Mouse (Mus musculus) adrenal gland, postnatal 36 days (tissue): ENCODE results near the gene Pilrb2. TPM values are rescaled to one million over a fixed set of nuclear protein-coding genes. Genes with fewer than 3 reads are reported as not detected.
"Not testable (repeated sequence)": the region's sequence is repeated elsewhere in the genome, so short reads cannot be mapped to it uniquely, and the experiment has no call there.

Experiments
- DNase-seq, 2 experiments: peaks; one replicate each; pipeline ENCODE4 v3.0.0; 2021; ENCODE audit warnings: mixed read lengths in 1 of 2
- long read RNA-seq, 2 experiments: library from polyadenylated mRNA; stranded (forward); transcript quantifications; one replicate each; pipeline ENCODE4 v2.0.0; 2021; ENCODE audit warnings: borderline sequencing depth in 2 of 2
- total RNA-seq, 2 experiments: library from RNA; stranded (reverse); gene quantifications; 2 replicates each; pipeline ENCODE4 v1.2.3; 2021

The Pilrb2 gene
- 1 to 10 TPM in 1 of 2 experiments, under 1 TPM in 1; 0.76 to 1.4 TPM for total RNA-seq
- long read RNA-seq, experiment 1, partial matches to known transcripts: 0 of 2 reads
- long read RNA-seq, experiment 1, other reads (novel, unspliced or antisense): 1 of 2 reads
- long read RNA-seq, experiment 2, partial matches to known transcripts: 0 of 2 reads
- long read RNA-seq, experiment 2, other reads (novel, unspliced or antisense): 0 of 2 reads

DNA sequence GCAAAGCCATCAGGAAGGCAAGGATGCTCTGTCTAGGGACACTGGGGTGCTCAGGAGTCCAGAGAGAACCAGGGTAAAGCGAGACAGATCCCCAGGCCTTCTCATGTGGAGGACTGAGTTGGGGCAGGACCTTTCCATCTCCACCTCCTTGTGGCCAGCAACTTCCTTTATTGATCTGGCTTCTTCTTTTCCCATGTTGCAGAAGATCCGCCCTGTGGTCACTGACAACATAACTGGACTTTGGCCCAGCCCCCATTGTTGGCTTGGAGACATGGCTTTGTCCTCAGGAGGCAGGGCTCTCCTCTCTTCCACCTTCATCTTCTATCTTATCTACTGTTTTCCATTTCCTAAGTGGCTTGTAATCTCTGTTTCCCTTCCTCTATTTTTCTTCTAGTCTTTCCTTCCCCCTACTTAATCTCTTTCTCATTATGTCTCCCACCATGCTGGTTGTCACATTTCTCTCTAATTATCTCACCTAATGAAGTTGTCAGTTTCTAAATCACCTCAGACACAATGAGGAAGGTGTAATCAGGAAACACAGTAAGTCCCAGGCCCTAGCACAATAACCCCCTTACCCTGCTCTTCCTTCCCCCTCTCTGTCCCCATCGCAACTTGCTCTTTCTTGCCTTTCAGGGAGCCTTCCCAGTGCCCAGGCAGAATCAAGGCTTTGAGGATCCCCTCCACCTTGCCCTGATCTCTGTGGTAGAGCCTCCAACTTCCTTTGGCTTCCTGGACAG lies at the start of gene Pilrb2:
Gene Pilrb2 (minus strand): TSS at position 172 of the 737 bp plus-strand sequence.
- not testable (repeated sequence) for DNase-seq

DNA sequence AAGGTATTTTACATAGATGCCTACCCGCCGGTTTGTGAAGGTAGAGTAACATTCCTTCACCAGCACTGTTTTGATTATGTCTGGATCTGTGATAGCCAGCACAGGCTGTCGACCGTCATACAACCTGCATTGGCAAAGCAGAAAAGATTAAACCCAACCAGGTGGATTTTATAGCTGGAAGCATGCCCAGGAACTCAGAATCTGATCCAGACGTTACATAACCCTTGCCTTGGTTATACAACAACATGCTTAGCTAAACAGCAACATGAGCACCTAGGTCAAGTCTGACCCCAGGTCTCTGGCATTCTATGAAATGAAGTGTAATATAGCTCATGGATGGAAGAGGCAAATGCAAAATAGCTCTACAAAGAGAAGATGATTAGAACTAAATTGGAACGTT lies 43.9 kb upstream of the Pilrb2 start:
- no peak for DNase-seq

DNA sequence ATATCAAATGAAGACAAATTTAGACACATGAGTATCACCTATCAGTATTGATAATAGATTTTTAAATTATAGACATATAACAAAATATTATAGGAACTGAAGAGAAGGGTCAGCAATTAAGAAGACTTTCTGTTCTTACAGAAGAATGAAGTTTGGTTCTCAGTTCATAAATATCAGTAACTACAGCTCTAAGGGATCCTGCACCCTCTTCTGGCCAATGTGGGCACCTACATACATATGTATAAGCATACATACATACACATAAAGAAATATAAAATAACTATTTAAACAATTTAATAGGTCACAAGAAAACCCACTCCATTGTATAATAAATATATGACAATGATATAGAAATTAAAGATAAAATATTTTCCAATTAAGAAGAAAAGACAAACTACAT lies 42.9 kb upstream of the Pilrb2 start:
- DNase-seq: no peak

DNA sequence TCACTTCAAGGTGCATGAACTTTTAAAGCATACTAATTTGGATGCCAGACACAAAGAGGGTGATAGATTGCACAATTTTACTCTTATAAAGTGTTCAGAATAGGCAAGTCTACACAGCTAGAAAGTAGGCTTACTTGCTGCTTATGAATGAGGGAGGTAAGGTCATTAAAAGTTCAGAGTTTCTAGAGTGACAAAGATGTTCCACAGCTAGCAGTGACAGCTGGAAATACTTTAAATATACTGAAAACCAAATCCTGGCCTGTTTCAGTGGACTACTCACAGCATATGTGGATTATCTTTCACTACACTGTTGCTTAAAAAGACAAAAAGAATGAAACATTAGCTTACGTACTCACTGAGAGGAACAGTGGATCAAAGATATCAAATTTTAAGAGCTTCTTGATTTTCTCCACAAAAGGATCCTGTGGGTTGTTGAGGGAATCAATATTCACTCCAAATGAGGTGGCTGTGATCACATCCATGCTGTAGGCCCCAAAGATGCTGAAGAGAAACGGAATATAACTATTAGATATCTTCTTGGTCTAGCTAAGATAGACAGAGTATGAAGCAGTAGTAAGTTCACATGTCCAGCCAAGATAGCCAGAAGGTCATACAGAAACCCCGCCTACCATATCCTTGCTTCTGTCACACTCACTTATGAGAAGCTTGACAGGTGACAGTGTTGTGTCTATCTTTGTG lies 38.1 kb upstream of the Pilrb2 start:
- DNase-seq: no peak

DNA sequence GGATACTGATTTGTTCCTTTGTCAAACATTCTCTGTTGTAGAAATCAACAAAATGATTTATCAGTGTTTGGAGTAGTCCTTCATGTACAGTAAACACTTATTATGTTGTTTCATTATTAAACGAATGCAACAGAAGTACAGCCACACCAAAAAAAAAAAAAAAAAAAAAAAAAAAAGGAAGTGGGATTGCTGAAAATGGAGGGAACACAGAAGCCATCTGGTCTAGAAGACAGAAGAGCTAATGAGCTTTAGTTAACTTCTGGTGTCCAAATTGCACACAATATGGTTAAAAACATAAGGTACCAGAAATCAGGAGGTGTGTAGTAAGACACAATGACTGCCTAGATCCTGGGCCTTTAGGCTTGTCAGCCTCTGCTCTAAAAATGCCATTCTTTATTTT lies 26.2 kb upstream of the Pilrb2 start:
- DNase-seq: no peak

DNA sequence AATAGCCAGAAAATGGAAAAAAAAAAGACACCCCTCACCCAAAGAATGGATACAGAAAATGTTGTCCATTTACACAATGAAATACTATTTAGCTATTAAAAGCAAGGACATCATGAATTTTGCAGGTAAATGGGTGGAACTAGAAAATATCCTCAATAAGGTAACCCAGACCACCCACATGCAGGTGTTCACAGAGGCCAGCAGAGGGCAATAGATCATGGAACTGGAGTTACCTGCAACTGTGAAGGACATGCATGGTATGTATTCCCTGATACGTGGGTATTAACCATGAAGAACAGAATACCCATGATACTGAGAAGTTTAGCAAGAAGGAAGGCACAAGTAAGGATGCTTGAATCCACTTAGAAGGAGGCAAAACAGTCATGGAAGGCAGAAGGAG lies 21.3 kb upstream of the Pilrb2 start:
- DNase-seq: no peak

DNA sequence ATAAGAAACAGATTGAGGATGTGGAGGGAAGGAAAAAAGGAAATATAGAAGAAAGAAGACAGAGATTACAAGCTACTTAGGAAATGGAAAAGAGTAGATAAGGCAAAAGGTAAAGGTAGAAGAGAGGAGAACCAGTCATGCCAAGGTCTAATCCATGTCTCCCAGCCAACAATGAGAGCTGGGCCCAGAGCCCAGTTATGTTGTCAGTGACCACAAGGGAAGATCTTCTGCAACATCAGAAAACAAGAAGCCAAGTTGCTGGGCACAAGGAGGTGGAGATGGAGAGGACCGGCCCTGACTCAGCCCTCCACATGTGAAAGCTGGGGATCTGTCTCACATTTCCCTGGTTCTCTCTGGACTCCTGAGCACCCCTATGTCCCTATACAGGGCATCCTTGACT lies 16.1 kb upstream of the Pilrb2 start:
- peak in 1 of 2 experiments; percentile 15 for DNase-seq

DNA sequence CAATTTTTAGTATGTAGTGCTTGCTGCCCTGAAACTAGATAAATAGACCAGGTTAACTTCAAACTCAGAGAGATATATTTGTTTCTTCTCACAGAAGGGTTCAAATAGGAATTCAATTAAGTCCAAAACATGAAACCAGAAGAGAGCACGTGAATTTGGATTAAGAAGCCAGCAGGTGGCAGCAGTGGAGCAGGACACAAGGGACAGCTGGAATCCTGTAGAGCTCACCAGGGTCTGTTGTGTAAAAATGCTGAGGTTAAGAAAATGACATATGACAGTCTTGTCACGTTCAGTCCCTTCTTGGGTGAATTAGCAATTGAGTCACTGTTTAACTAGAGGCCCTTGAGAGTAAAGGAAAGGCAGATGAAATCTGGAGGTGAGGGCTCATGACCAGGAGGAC lies 14.3 kb upstream of the Pilrb2 start:
- peak; percentile 52 to 75 for DNase-seq

DNA sequence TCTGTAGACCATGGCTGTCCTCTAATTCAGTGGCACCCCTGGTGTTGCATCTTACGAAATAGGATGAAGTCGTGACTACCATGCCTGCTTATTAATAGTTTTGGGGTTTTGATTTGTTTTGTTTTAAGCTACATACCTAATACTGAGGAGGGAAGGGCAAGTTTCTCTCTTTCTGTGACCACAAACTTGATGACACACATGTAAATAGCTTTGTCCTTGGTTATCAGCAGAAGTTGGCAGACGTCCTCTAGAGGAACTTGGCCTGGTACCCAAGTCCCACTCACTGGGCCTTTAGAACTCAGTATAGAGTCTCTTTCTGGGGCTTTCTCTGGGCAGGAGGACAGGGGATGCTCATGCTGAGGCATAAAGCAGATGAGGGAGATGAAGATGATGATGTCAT lies 11.7 kb upstream of the Pilrb2 start:
- peak; percentile 32 to 33 for DNase-seq

DNA sequence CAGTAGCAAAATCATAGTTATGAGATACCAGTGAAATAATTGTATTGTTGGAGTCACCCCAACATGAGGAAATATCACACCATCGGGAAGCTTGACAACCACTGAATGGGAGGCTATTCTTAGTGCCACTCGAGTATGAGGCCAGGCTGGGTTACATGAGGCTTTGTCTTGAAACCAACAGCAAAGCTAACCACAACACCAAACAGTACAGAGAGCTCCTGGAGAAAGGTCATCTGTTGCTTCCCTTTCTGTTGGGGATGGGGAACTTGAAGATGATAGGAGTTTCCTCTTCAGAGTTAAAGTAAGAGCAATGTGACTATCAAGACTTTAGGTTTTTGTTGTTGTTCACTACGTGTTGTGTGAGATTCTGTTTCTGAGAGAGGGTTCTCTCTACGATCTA lies 11.3 kb upstream of the Pilrb2 start:
- no peak for DNase-seq

DNA sequence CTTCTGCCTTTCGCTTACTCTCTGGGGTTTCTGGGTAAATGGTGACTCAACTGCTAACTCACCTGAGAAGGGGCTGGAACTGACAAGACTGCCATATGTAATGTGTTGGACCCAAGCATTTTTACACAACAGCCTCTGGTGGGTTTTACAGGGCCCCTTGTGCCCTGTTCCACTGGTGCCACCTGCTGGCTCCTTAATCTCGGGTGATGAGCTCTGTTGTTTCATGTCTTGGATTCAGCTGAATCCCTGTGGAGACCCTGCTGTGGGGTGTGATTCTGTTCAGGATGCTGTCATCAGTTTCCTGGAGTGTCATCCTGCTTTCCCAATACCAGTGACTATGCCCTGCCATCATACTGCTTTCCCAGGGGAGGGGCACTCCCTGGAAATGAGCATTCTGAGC lies 6.2 kb upstream of the Pilrb2 start:
- peak; percentile 49 to 66 for DNase-seq

DNA sequence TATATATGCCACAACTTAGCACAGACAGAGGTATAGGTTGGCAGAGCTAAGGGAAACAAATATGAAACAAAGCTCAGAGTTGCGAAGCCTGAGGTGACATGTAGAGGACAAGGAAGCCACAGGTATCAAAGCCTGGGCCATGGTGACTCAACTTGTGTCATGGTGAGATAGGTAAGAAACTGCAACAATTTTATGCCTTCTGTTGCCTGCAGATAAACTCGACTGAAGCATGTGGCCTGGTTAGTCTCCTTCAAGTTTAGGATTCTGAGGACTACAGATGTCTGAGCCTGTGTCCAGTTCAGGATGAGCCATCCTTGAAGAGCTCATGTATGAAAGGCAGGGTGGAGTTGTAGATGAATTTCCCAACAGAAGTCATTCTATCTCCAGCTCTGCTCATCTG lies 3.4 kb upstream of the Pilrb2 start:
- DNase-seq: no peak

DNA sequence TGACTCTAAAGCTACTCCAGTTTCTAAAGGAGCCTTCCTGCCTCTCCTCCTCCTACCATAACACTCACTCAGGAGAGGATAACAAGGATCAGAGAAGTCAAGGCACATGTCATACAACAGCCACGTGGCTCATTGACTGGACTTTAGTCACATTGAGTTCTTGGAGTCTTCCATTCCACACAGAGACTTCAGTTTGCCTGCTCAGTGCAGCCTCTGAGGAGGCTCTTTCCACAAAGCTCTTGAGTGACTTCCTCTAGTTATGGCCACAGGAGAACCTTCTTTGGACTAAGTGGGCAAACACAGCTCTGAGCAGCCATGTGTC lies 727 bp upstream of the Pilrb2 start:
- DNase-seq: not testable (repeated sequence)

DNA sequence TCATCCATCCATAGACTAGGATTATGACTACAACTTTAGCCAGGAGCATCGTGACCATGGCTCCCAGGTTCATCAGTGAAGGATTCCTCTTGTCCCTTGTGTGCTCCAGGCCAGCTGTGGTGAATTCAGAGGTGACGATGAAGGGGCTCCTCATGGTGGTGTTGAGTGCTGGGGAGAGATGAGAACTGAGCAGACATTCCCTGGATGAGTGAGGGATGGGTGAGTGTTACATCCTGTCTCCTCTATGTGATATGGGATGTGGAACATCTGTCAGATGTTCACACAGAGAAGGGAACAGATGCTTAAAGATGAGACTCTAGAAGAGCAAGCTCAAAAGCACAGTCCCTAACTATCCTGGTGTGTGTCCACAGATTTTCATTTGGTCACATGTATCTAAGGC lies 3.0 kb downstream of the Pilrb2 start:
- not testable (repeated sequence) for DNase-seq

DNA sequence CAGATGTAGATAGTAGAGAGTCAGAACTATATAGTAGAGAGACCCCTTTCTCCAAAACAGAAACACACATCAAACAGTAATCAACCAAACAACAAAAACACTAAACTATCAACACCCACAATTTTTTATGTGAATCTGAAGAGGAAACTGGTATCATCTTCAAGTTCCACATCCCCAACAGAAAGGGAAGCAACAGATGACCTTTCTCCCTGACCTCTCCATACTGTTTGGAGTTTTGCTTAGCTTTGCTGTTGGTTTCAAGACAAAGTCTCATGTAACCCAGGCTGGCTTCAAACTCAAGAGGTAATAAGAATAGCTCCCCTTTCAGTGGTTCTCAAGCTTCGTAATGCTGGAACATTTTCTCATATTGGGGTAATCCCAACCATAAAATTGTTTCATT lies 7.6 kb downstream of the Pilrb2 start:
- DNase-seq: not testable (repeated sequence)

DNA sequence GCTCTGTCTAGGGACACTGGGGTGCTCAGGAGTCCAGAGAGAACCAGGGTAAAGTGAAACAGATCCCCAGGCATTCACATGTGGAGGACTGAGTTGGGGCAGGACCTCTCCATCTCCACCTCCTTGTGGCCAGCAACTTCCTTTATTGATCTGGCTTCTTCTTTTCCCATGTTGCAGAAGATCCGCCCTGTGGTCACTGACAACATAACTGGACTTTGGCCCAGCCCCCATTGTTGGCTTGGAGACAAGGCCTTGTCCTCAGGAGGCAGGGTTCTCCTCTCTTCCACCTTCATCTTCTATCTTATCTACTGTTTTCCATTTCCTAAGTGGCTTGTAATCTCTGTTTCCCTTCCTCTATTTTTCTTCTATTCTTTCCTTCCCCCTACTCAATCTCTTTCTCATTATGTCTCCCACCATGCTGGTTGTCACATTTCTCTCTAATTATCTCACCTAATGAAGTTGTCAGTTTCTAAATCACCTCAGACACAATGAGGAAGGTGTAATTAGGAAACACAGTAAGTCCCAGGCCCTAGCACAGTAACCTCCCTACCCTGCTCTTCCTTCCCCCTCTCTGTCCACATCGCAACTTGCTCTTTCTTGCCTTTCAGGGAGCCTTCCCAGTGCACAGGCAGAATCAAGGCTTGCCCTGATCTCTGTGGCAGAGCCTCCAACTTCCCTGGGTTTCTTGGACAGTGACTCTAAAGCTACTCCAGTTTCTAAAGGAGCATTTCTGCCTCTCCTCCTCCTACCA lies 13.5 kb downstream of the Pilrb2 start, which contains the start of gene Pilrb1:
Gene Pilrb1 (minus strand): TSS at position 147 of the 751 bp plus-strand sequence.
- DNase-seq: peak; percentile 16 to 30

DNA sequence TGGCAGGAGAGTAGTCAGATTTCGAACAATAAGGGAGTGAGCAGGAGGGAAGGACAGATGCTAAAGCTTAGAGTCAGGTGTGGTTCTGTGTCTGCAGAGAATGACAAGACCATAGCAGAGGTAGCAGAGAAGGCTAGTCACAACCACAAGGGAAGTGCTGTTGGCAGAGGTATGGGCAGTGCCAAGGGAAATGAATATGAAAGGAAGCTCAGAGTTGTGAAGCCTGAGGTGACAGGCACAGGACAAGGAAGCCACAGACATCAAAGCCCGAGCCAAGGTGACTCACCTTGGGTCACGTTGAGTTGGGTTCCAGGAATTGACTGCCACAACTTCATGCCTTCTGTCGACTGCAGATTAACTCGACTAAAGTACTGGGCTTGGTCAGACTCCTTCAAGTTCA lies 14.7 kb downstream of the Pilrb2 start:
- not testable (repeated sequence) for DNase-seq

DNA sequence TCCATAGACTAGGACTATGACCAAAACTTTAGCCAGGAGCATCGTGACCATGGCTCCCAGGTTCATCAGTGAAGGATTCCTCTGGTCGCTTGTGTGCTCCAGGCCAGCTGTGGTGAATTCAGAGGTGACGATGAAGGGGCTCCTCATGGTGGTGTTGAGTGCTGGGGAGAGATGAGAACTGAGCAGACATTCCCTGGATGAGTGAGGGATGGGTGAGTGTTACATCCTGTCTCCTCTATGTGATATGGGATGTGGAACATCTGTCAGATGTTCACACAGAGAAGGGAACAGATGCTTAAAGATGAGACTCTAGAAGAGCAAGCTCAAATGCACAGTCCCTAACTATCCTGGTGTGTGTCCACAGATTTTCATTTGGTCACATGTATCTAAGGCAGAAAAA lies 16.7 kb downstream of the Pilrb2 start:
- DNase-seq: not testable (repeated sequence)

DNA sequence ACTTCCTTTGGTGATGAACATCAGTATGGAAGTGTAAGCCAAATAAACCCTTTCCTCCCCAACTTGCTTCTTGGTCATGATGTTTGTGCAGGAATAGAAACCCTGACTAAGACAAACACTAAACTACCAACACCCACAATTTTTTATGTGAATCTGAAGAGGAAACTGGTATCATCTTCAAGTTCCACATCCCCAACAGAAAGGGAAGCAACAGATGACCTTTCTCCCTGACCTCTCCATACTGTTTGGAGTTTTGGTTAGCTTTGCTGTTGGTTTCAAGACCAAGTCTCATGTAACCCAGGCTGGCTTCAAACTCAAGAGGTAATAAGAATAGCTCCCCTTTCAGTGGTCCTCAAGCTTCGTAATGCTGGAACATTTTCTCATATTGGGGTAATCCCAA lies 21.3 kb downstream of the Pilrb2 start:
- not testable (repeated sequence) for DNase-seq

DNA sequence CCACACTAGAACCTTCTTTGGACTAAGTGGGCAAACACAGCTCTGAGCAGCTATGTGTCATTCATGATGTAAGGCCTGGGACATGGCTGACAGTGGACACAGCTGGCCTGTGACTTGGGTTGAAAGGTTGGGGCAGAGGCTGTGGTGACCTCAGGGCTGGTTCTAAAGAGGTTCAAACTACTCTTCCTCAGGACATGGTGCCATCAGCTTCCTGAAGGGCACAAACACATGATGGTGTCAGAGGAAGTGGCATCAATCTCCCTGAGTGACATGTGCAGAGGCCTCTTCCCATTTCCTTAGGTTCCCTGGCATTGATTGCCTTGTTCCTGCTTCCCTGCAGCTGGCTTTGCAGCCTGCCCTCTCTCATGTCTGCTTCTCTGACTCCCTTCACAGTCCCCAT lies 34.5 kb downstream of the Pilrb2 start:
- DNase-seq: not testable (repeated sequence)

DNA sequence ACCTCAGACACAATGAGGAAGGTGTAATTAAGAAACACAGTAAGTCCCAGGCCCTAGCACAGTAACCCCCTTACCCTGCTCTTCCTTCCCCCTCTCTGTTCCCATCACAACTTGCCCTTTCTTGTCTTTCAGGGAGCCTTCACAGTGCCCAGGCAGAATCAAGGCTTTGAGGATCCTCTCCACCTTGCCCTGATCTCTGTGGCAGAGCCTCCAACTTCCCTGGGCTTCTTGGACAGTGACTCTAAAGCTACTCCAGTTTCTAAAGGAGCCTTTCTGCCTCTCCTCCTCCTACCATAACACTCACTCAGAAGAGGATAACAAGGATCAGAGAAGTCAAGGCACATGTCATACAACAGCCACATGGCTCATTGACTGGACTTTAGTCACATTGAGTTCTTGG lies 35.0 kb downstream of the Pilrb2 start:
- no peak for DNase-seq

DNA sequence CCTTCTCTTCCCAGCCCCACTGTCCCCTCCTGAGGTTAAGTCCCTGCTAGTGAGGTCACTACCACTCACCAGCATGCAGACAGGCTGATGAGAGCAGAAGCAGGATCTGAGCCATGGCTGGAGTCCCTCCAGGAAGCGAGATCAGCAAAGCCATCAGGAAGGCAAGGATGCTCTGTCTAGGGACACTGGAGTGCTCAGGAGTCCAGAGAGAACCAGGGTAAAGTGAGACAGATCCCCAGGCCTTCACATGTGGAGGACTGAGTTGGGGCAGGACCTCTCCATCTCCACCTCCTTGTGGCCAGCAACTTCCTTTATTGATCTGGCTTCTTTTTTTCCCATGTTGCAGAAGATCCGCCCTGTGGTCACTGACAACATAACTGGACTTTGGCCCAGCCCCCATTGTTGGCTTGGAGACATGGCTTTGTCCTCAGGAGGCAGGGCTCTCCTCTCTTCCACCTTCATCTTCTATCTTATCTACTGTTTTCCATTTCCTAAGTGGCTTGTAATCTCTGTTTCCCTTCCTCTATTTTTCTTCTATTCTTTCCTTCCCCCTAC lies 35.6 kb downstream of the Pilrb2 start, which contains the start of gene Pilra:
Gene Pilra (minus strand): TSS at position 316 of the 555 bp plus-strand sequence.
- not testable (repeated sequence) for DNase-seq
